Mouse (Mus musculus): ENCODE data around the gene Duox2.

DNA sequence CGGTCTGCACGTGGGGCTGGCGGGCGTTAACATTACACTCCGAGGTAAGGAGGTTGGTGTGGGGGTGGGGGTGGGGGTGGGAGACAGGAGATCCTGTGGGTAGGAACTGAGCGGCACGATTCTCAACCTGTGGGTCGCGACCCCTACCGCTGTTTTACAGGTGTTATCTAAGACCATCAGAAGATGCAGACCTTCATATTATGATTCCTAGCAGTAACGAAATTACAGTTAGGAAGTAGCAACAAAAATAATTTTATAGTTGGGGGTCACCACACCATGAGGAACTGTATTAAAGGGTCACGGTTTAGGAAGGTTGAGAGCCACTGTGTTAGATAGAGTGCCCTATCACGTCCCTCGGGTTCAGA is 2.4 kb upstream of the Duox2 start:
- TF ChIP-seq GATA1 (IDR thresholded peaks at IDR 0.05; ENCODE audit: borderline replicate concordance, low read length) = no peak
- no peak for TF ChIP-seq FLI1 (IDR thresholded peaks at IDR 0.05; ENCODE audit: low read length)
